Mouse (Mus musculus) lung, postnatal 4 days (tissue): ENCODE data around the gene Tmc6.
"Not testable (repeated sequence)": the region's sequence is repeated elsewhere in the genome, so short reads cannot be mapped to it uniquely, and the experiment has no call there.

Experiments used
- DNase-seq, 2 experiments: peaks; one replicate each; pipeline ENCODE4 v3.0.0; 2021

The Tmc6 gene

DNA sequence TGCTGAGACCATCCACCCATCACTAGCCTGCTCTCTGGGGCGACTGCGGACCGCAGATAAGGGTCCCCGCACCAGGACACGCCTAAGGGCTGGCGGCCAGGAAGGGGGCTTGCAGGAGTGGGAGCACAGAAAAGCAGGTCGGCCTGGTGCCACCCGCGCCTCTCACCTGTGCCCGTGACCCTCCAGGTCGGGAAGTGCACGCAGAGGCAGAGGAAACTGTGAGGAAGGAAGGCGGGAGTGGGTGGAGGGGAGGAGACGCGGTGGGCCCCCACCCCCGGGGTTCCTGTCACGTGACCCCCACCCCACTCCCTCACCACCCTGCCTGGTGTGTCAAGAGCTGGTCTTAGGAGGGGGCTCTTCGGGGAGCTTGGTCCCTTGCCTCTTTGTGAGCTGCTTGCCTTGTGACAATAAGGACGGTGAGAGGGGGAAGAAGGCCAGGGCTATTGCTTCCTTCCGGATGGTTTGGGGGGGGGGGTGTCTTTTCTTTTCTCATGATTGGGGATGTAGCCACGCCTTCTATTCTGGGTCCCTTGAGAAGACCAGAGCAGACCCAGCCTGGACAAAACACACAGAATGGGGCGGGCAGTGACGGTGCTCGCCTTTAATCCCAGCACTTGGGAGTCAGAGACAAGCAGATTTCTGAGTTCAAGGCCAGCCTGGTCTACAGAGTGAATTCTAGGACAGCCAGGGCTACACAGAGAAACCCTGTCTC lies at the start of gene Tmc6, which contains the start of gene Tmc8:
Gene Tmc6, minus strand, starts transcription at position 206 of the 712 bp plus-strand sequence.
Gene Tmc8, plus strand, starts transcription at position 84 of the 712 bp plus-strand sequence.
- DNase-seq, result peak; percentile 78 to 83

DNA sequence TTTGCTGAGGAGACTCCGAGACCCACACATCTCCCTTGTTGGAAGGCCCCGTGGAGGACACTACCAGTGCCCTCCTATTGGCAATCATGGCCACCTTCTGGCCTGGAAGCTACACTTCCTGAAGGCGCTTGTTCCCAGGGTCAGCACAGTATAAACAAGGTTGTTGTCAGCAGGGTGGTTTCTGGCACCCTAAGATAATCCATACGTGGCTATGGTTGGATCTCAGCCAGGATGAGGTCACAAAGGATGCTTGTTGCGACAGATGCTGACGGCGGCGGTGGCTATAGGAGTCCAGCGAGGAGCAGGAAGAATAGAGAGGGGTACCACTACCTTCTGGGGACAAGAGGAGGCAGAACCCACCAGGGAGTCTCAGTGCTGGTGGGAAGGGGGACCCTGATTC lies 48.4 kb upstream of the Tmc6 start:
- peak; percentile 59 to 70 for DNase-seq

DNA sequence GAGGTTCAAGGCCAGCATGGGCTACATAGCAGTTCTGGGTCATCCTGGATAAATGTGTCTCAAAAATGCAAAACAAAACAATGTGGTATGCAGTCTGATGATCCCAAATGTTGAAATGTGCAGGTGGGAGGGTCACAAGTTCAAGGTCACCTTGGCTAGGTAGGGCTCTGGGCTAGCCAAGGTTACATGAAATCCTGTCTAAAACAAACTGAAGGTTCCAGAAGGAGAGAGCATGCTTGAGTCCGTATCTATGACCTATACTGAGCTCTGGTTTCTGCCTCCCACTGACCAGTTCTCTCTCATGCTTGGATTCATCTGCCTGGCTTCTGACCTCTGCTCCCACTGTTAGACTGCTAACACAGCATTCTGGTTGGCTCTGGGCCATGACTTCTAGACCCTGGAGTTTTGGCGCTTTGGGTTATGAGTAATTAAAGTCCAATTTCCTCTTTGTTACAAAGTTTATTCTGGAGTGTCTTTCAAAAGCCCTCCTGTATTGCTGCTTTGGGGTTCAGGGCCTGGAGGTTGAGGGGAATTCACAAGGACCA lies 47.7 kb upstream of the Tmc6 start:
- peak; percentile 56 to 57 for DNase-seq

DNA sequence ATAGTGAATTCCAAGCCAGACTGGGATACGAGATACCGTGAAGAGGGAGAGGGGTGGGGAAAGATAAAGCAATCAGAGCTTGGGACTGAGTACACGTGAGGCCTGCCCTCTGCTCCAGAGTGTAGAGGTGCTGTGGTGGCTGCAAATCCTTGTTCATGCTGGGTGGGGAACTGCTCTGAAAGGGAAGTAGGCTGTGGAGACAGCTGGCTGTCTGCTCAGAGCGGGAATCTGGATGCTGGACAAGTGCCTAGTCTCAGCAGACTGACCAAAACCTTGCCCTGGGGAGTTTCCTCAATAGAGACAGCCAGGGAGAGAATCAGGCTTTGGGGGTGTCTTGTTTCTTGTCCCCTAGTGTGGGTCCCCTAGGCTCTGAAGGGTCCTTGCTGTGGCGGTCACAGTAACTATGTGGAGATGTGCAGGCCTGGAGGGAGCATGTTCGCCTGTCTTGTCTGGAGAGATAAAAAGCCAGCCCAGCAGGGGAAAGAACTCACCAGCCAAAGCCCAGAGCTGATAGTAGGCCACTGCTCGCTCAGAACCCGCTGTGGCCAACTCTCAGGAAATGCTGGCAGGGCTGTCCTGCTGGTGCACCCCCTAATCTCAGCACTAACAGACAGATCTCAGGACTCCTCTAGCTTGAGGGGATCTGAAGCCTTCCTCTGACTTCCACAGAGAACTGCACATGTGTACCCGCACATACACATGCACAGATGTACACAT lies 47.0 kb upstream of the Tmc6 start:
- peak; percentile 58 to 67 for DNase-seq

DNA sequence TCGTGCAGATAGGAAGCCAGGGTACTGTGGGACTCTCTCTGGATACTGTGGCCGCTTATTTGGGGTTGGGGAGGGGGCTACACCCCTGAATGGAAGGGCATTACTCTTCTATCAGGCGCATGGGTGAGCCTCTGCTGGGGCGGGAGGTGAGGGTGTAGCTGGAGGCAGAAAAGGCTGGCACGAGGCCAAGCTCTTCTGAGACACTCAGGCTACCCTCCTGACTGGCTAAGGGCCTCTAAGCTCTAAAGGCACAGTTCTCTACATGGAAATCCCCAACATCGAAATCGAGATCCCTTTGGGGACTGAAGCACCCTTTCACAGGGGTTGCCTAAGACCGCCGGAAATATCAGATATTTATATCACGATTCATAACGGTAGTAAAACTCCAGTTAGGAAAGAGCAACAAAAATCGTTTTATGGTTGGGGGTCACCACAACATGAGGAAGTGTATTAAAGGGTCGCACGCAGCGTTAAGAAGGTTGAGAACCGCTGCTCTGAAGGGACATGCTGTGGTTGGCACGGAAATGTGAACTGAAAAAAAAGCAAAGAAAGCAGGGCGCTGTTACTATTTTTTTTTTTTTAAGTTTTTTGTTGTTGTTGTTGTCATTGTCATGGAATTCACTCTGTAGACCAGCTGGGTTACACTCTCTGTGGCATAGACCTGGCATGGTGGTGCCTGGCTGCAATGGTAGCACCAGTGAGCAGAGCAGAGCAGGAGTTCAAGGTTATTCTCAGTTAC lies 46.3 kb upstream of the Tmc6 start:
- peak; percentile 66 to 79 for DNase-seq

DNA sequence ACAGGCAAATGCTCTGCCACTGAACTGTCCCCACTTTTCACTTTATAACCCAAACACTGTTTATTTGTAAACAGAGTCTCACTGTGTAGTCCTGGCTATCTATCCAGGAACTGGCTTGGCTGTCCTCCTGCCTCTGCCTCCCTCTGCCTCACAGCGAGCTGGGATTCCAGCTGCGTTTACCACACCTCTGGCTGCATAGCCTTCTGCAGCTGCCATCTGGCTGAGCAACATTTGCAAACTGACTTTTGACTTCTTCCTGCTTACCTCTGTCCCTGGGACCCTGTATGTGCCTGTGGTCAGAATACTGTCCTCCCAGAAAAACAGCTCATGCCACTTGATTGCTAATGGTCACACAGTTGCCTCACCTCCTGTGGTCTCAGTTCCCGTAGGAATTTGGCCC lies 45.4 kb upstream of the Tmc6 start:
- DNase-seq, result no peak

DNA sequence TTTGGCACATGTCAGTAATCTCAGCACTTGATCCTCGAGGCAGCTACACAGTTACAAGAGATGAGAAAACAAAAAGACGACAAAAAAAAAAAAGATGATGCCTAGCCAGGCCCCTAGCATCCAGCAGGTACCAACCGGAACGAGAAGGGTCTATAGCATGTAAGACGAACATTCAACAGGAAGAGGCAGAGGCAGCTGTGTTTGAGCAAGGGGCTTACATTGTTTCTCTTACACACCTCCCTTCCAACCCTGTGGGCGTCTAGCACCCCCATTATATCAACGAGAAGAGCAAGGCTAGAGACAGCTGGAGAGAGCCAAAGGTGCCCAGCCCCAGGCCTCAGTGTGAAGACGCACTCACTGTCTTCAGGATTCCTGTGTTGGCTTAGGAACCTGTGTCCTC lies 44.9 kb upstream of the Tmc6 start:
- DNase-seq, result no peak

DNA sequence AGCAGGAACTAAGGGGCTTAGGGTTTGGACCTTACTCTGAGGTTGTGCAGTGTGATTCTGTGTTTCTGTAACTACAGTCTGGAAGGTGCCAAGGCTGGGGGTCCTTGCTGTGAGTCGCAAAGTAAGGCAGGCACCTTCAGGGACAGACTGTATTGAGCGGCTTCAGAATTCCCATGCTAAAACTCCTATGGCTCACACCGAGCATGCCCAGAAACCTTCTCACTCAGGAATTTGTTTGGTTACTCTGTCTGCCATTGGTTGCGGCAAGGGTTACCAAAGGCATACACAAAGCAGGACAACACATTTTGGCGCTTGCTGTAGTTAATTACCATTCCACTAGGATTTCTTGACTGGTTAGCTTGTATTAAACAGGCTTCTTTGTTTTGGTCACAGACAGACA lies 44.2 kb upstream of the Tmc6 start:
- DNase-seq, result no peak

DNA sequence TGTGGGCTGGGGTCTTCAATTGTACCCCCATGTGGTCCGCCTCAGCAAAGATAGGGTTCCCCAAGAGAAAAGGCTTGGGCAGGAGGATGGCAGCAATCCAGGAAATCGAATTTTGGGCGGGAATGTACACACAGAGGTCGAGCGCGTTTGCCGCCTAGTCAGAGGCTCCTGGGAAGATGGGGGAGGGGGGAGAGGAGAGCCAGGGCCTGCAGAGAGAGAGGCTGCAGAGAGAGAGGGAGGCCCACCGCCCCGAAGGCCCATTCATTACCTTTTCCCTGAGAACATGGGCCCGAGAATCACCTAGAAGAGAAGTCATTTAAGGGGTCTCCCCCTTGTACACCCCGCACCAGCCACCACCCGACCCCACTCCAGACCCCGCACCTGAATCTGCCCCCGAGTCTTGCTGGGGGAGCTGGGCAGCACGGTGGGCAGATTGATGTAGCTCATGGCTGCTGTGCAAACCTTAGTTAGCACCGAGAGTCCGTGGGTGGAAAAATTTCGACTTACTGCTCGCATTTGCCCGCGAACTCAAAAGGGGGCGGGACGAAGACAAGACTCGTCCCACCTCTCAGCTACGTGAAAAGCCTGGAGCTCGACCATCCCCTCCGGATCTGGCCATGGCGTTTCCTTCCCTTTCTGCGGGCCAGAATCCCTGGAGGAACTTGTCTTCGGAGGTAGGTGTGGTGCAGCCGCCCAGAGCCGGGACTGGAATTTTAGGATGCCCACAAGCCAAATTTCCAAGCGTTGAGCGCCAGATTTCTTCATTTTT lies 43.5 kb upstream of the Tmc6 start, which contains the start of the genes Afmid and Tk1:
Gene Afmid, plus strand, starts transcription at position 592 of the 769 bp plus-strand sequence.
Gene Tk1, minus strand, starts transcription at position 760 of the 769 bp plus-strand sequence.
- peak; percentile 86 to 88 for DNase-seq

DNA sequence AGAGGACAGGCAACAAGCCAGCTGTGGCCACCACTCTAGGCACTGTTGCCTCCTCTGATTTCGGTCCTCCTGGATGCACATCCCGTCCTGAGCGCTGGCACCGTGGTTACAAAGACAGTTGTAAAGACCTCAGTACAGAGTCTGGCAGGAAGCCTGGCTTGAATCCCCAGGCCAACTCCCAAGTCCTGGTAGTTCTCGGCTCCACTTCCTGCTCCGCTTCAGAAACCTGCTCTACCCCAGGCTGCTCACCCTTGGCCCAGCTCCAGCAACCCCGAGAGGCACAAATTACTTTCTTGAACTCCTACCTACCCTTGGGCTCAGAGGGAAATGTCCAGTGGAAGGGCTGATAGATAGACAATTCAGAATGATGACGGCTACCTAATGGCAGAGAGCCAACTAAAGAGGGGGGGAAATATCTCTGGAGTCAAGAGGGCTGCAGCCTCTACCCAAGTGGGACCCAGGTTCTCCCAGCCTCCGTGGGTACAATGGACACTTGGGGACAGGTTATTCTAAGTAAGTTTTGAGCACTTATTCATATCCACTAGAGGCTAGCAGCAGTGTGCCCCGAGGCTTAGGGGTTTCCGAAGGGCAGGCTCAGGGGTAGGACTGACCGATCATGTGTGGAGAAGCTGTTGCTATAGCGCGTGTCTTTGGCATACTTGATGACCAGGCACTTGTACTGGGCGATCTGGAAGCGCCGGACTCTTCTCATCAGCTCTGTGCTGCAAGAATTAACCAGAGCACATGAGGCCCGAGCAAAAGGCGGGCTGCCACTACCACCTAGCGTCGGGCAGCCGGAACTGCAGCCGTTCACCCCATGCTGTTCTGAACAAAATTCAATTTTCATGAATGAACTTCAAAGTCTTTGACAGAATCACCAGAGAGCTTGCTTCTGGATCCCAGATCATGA lies 42.3 kb upstream of the Tmc6 start:
- DNase-seq, result peak; percentile 86 to 89

DNA sequence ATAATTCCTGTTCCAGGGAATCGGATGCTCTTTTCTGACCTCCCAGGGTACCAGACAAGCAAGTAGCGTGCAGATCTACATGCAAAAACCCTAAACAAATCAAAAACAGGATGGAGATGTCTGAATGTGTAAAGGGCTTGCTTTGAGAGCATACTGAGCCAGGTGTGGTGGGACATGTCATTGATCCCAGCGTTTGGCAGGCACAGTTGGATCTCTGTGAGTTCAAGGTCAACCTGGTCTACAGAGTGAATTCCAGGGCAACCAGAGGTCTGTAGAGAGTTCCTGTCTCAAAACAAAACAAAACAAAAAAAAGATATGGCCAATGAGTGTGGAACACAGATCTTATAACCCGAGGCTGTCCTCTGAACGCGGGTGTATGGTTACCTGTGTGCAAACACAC lies 41.4 kb upstream of the Tmc6 start:
- DNase-seq, result peak in 1 of 2 experiments; percentile 3

DNA sequence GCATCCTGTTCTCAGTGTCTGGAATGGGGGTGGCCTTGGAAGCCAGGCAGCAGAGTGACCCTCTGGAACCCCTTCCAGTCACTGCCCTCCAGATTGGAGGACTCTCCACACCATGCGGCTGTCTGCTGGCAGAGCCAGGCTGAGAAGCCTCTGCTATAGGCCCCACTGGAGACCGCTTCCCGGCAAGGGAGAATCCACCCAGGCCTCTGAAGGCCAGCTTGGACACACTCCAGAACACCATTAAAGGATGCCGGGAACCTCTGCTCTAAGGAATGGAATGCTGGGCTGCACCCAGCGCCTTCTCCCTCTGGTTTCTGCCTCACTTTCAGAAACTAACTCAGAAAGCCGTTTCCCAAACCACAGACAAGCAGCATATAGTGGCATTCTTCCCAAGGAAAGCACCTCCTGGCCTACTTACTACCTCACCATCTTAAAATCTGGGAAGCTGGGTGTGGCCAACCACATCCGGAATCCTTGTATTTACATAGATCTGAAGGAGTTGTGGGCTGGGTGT lies 40.8 kb upstream of the Tmc6 start:
- peak; percentile 48 to 65 for DNase-seq

DNA sequence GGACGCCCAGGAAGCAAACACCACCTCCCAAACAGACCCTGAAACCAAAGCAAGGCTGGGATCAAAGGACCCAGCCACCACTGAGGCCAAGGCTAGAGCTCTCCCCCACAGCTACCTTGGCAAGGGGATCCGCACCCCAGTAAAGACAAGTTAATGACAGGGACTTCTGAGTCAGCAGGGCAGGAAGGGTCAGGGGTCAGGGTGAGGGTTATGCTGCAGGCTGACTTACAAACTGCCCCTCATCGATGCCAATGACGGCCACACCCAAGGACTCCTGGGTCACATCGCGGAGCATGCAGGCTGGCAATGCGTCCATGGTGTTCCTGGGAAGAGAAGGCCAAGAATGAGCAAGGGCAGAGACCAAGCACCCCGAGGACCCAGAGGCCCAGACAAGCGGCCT lies 39.9 kb upstream of the Tmc6 start:
- peak in 1 of 2 experiments; percentile 5 for DNase-seq

DNA sequence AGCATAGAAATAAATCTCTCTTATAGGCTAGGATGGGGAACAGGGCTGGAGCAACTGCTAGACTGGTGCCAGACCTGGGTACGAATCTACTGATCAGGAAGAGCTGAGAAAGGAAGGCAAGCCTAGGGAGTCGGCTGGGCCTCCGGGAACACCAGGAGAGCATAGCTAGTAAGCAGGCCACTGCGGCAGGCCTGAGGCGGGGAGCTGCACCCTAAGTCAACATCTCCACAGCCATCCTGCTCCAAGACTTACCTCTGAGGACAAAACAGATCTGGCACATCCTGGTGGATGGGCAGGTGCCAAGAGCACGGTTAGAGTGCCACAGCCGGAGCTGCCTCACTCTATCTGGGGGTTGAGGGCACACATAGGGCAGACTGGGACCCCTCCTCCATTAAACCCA lies 38.2 kb upstream of the Tmc6 start:
- no peak for DNase-seq

DNA sequence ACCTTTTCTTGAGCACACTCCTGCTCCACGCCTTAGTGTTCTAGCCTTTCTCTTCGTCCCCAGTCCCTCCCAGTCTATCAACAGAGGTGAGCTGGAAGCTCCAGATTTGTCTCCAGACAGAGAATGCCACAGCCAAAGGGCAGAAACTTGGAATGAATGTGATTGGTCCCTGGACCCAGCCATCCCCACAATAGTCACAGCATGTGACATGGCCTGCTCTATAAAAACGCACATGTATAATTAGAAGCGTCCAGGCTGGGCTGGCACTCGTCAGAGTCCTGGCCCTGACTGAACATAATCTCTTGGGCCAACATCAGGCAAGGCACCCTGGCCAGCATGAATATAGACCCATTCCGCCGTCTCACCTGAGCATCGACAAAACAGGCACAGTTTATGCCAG lies 37.1 kb upstream of the Tmc6 start:
- no peak for DNase-seq

DNA sequence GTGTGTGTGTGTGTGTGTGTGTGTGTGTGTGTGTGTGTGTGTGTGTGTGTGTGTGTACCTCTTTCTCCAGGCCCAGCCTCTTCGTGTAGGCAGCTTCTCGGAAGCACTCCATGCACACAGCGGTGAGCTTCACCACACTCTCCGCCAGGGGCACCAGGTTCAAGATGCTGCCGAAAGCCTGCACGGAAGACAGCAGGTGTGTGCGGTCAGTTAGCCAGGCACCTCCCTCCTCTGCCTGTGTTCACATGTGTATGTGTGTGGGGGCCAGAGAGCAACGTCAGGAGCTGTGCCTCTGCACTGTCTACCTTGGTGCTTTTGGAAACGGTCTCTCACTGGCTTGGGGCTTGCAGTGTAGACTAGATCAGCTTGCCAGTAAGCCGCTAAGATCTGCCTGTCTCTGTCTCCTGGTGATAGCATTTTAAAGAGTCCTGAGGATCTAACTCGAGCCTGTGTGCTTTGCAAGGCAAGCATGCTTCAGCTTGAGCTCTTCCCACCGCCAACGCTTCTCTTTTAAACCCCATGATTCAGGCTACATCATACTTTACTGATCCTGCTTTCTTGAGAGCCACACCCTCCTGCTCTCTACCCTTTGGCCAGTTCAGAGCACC lies 34.5 kb upstream of the Tmc6 start:
- DNase-seq, result no peak

DNA sequence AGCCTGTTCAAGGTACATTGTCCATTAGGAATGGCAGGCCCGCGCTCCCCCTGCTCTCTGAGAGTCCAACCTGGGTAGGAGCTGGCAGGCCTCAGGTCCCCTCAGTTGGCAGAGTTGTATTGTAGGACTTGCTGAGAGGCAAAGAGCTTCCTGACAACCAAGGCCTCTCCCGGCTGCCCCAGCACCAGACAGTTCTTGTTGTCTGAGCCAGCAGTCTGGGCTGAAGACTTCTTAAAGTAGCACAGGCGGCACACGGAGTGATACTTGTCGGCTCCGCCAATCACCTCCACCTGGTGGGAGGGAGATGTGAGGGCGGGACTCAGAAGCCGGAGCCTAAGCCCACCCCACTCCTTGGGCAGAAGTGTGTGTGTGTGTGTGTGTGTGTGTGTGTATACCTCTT lies 33.9 kb upstream of the Tmc6 start:
- not testable (repeated sequence) for DNase-seq

DNA sequence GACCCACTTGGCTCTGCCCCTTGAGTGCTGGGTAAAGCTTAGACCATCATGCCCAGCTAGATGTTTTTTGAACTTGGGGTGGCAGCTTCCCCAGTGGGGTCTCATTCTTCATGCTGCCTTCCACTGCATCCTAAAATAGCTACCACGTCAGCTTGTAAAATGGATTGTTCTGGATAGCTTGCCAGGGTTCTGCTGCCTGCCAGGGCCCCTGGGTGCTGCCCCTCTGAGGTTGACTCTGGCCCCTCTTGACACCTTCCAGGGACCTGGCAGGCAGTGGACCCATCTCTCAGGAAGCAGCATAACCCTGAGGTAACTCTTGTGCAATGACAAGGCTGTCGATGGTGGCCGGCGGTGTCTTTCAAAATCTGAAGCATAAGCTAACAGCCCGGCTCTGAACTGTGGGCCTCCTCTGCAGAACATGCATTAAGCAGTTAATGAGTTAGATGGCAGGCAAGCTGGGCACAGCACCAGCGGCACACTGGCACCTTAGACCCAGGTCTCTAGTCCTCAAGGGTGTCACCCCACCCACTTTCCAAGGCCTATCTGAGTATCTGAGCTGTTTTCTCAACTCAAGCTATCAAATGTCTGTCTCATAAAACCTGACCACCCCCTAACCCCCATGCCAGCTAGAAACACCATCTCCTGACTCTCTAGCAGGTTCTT lies 32.8 kb upstream of the Tmc6 start:
- DNase-seq, result no peak

DNA sequence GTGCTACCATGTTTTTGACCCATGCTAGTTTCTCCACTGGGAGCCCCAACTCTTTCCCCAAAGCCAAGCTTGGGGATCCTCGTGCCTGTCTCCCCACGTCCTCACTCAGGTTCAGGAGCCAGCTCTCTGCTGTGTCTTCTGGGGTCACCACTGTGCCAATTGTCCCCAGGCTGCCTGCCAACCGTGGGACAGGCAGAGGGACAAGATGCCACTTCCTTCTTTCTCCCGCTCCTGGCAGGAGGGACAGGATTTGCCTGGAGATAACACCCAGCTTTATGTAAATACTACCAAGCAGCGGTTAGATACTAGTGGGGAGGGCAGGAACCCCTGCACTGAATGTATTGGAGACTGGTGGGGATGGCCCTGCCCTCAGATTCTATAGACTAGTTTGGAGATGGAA lies 31.9 kb upstream of the Tmc6 start:
- DNase-seq, result no peak
